Mouse (Mus musculus) hindbrain, embryonic 15.5 days (tissue): ENCODE results near the gene Krtap5-3. TPM values are rescaled to one million over a fixed set of nuclear protein-coding genes. Genes with fewer than 3 reads are reported as not detected.
"Not testable (repeated sequence)": the region's sequence is repeated elsewhere in the genome, so short reads cannot be mapped to it uniquely, and the experiment has no call there.

ENCODE experiments used
- ATAC-seq: fragments of 200-750 bp; cut with Nextera tagmentation; 2 replicates; pipeline ENCODE4 v1.8.0; 2017; ENCODE audit warnings: low read depth, moderate number of reproducible peaks, moderate TSS enrichment; ENCODE audit not compliant: low FRiP score
- H3K27ac ChIP-seq: fragments of 300-500 bp; sonication (generic); replicated peaks from 2 replicates; pipeline ENCODE4 v1.5.1; 2015; ENCODE audit warnings: mild to moderate bottlenecking, inconsistent platforms
- H3K27me3 ChIP-seq: fragments of 300-500 bp; sonication (generic); 2 replicates; pipeline ENCODE4 v1.6.1; 2015; ENCODE audit warnings: control low read depth, inconsistent platforms
- H3K36me3 ChIP-seq: fragments of 300-500 bp; sonication (generic); 2 replicates; pipeline ENCODE4 v1.6.1; 2015; ENCODE audit warnings: control low read depth, inconsistent platforms
- H3K4me1 ChIP-seq: fragments of 300-500 bp; sonication (generic); replicated peaks from 2 replicates; pipeline ENCODE4 v1.6.1; 2015; ENCODE audit warnings: control low read depth, inconsistent platforms
- H3K4me2 ChIP-seq: fragments of 300-500 bp; sonication (generic); 2 replicates; pipeline ENCODE4 v1.6.1; 2015; ENCODE audit warnings: moderate library complexity, mild to moderate bottlenecking, inconsistent platforms
- H3K4me3 ChIP-seq: fragments of 300-500 bp; sonication (generic); 2 replicates; pipeline ENCODE4 v1.5.1; 2015; ENCODE audit warnings: mild to moderate bottlenecking, inconsistent platforms
- H3K9ac ChIP-seq: fragments of 300-500 bp; sonication (generic); 2 replicates; pipeline ENCODE4 v1.6.1; 2015; ENCODE audit warnings: inconsistent platforms
- H3K9me3 ChIP-seq: fragments of 300-500 bp; sonication (generic); 2 replicates; pipeline ENCODE4 v1.6.1; 2016; ENCODE audit warnings: control low read depth, inconsistent platforms
- WGBS: fragments of 180-500 bp; shearing (Covaris S2); methylation state at CpG from one replicate; pipeline ENCODE4 v1.1.7; 2015; 5-methylcytosine and 5-hydroxymethylcytosine counted together
- polyA plus RNA-seq: library from polyadenylated mRNA; unstranded; fragments of >200 nt; fragmentation: Nextera tagmentation; extraction: Ambion mirVana; gene quantifications from 2 replicates; pipeline ENCODE4 v1.2.1, GENCODE M21; 2015

The Krtap5-3 gene
- polyA plus RNA-seq, result not detected in 2 replicates

DNA sequence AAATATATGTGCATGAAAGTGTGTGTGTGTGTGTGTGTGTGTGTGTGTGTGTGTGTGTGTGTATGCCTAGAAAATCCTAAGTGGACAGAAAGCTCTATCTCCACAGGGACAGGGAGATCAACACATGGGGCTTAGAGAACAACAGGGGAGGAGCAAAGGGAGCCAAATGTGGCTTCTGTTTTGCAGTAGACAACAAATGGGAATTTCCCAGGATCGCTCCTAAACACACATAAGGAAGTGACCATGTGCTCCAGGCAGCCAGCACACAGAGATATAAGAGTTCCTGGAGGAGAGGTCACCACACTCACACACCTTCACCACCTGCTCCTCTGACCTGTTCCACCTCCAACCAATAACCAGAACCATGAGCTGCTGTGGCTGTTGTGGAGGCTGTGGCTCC is at the start of gene Krtap5-3:
Gene Krtap5-3 (plus strand): TSS at position 301 of the 400 bp plus-strand sequence.
- H3K9ac ChIP-seq, result no peak within 1 kb of the TSS
- no peak within 1 kb of the TSS for H3K4me2 ChIP-seq
- WGBS, result 89% methylated on average over 1 of the region's 1 CpGs
- no peaks in the 10 kb centered on the region for H3K36me3 ChIP-seq
- H3K27ac ChIP-seq, result no peak within 1 kb of the TSS
- H3K27me3 ChIP-seq, result no peaks in the 10 kb centered on the region
- H3K9me3 ChIP-seq, result no peaks in the 10 kb centered on the region
- no peaks in the 10 kb centered on the region for H3K4me1 ChIP-seq
- H3K4me3 ChIP-seq, result no peak within 1 kb of the TSS
- no peak for ATAC-seq

DNA sequence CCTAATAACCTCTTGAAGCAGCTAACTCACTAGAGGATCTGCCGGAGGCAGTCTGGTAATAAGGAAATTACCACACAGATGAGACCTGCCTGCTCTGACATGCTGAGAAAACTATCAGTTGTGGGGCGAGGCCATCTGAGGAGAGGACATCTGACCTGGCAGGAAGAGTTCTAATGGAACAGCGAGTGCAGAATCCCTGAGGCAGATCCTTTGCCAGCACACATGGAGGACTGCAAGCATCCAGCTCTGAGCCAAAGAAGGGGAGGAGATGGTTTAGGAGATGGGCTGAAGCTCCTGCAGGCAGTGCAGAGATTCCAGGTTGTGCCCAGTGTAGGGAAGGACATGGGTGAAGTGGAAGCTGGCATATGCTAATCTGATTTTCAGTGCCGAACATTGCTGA is 49.0 kb upstream of the Krtap5-3 start:
- ATAC-seq, result no peak
- Histone ChIP-seq H3K27me3 (no peaks in the 10 kb centered on the region), H3K4me3 (no peak overlapping the region), H3K9ac (no peak overlapping the region), H3K9me3 (no peaks in the 10 kb centered on the region), H3K4me2 (no peak overlapping the region), H3K36me3 (no peaks in the 10 kb centered on the region), H3K4me1 (no peaks in the 10 kb centered on the region), H3K27ac (no peak overlapping the region)
- WGBS, result 81% methylated on average over 4 of the region's 4 CpGs

DNA sequence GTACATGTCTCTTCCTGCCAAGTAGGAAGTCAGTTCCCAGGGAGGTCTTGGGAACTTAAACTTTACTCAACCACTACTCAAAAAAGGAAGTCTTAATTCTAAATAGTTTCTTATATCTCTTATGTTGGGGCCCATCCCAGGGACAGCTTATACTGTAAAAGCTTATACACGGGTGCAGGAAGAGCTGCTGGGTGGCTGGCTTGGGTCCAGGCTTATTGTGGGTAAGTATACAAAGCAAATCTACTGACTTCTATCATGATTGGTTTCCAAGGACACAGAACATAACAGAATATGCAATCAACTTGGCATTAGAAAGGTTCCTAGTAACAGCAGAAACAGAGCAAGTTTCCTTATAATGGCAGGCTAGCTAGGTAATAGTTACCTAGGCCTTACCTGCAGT is 45.9 kb upstream of the Krtap5-3 start:
- ATAC-seq, result no peak
- WGBS, result 59% methylated on average over 1 of the region's 1 CpGs
- H3K4me1 ChIP-seq, result no peaks in the 10 kb centered on the region
- H3K4me3 ChIP-seq, result no peak overlapping the region
- H3K9me3 ChIP-seq, result no peaks in the 10 kb centered on the region
- H3K27ac ChIP-seq, result no peak overlapping the region
- H3K9ac ChIP-seq, result no peak overlapping the region
- H3K4me2 ChIP-seq, result no peak overlapping the region
- no peaks in the 10 kb centered on the region for H3K27me3 ChIP-seq
- no peaks in the 10 kb centered on the region for H3K36me3 ChIP-seq

DNA sequence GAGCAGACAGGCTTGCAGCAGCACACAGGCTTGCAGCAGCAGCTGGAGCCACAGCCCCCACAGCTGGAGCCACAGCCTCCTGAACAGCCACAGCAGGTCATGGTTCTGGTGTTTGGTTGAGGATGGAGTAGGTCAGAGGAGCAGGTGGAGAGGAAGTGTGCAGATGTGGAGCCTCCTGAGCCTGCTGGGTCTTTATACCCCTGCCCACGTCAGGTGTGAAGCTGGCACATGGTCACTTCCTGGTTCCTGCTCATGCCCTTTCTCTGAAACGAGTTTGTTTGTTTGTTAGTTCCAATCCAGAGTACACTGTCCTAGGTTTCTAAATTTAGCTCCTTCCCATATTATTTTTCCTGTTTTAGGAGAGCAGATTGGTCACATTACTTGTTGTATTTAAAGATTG is 44.2 kb upstream of the Krtap5-3 start, which contains the start of gene Gm29735:
Gene Gm29735 (minus strand): TSS at position 101 of the 400 bp plus-strand sequence.
- not testable (repeated sequence) for ATAC-seq
- 59% methylated on average over 2 of the region's 2 CpGs for WGBS

DNA sequence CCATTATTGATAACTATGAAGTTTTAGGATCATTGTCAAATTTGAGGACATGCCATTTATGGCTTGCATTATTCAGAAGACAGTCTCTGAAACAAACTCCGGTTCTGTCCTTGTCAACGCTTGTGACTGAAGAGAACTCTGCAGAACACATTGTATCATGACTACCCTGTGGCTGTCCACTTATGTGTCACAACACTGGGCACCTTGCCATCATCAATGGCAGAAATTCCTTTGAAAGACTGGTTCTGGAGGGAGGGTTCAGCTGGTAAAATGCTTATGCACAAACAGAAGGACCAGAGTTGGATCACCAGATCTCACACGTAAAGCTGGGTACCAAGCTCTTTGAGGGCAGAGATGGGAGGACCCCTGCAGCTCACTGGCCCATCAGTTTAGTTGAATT is 41.8 kb upstream of the Krtap5-3 start:
- no peaks in the 10 kb centered on the region for H3K36me3 ChIP-seq
- H3K4me1 ChIP-seq, result no peaks in the 10 kb centered on the region
- H3K9ac ChIP-seq, result no peak overlapping the region
- 96% methylated on average over 3 of the region's 3 CpGs for WGBS
- no peak for ATAC-seq
- H3K27ac ChIP-seq, result no peak overlapping the region
- no peak overlapping the region for H3K4me2 ChIP-seq
- no peak overlapping the region for H3K4me3 ChIP-seq
- no peaks in the 10 kb centered on the region for H3K27me3 ChIP-seq
- no peaks in the 10 kb centered on the region for H3K9me3 ChIP-seq

More for the DNA sequence above, 44.2 kb upstream of the Krtap5-3 start, which contains the start of gene Gm29735:
- not testable (repeated sequence) for H3K4me1 ChIP-seq, H3K4me2 ChIP-seq, H3K9me3 ChIP-seq, H3K4me3 ChIP-seq, H3K27ac ChIP-seq, H3K9ac ChIP-seq, H3K36me3 ChIP-seq, H3K27me3 ChIP-seq

DNA sequence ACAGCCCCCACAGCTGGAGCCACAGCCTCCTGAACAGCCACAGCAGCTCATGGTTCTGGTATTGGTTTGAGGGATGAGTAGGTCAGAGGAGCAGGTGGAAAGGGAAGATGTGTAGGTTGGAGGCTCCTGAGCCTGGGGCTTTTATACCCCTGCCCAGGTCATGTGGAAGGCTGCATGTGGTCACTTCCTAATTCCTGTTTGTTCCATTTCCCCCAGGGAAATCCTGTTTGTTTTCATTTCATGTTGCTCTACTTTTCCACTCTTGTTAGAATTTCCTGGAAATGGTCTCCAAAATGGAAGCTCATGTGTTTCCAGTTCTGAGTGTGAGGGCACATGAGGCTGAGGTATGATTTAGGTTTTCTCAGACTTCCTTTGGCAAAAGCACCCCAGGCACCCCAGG is 35.5 kb upstream of the Krtap5-3 start, which contains the start of gene Gm4553:
Gene Gm4553 (minus strand): TSS at position 101 of the 400 bp plus-strand sequence.
- not testable (repeated sequence) for H3K4me1 ChIP-seq, H3K4me2 ChIP-seq, H3K36me3 ChIP-seq, H3K9me3 ChIP-seq, H3K27ac ChIP-seq, H3K27me3 ChIP-seq, H3K4me3 ChIP-seq, H3K9ac ChIP-seq, ATAC-seq

DNA sequence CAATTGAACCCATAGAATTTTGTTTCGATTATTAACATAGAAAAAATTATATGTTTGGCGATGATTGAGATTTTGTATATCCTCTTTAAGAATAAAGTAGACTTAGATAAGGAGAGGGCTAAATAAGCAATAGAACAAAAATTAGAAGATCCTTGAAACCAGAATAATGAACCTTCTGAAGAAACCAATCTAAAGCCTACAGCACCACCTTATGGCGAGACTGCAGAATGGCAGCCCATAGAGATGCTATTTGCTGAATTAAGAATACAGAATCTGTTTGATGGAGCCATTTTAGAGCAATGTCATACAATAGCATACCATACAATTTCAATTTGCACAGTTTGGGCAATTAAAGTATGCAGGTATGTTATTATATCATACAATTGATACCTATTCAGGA is 31.3 kb upstream of the Krtap5-3 start:
- WGBS, result 52% methylated on average over 3 of the region's 3 CpGs
- Histone ChIP-seq H3K4me3 (no peak overlapping the region), H3K27ac (no peak overlapping the region)

DNA sequence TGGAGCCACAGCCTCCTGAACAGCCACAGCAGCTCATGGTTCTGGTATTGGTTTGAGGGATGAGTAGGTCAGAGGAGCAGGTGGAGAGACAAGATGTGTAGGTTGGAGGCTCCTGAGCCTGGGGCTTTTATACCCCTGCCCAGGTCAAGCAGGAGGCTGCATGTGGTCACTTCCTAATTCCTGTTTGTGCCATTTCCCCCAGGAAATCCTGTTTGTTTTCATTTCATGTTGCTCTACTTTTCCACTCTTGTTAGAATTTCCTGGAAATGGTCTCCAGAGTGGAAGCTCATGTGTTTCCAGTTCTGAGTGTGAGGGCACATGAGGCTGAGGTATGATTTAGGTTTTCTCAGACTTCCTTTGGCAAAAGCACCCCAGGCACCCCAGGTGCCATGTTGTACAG is 25.3 kb upstream of the Krtap5-3 start, which contains the start of gene Krtap5-2:
Gene Krtap5-2 (minus strand): TSS at position 101 of the 400 bp plus-strand sequence.
- H3K9me3 ChIP-seq, result not testable (repeated sequence)

More for the DNA sequence above, 31.3 kb upstream of the Krtap5-3 start:
- no peak for ATAC-seq
- no peaks in the 10 kb centered on the region for H3K9me3 ChIP-seq
- H3K27me3 ChIP-seq, result no peaks in the 10 kb centered on the region
- no peaks in the 10 kb centered on the region for H3K4me1 ChIP-seq
- no peak overlapping the region for H3K4me2 ChIP-seq
- H3K9ac ChIP-seq, result no peak overlapping the region
- no peaks in the 10 kb centered on the region for H3K36me3 ChIP-seq

DNA sequence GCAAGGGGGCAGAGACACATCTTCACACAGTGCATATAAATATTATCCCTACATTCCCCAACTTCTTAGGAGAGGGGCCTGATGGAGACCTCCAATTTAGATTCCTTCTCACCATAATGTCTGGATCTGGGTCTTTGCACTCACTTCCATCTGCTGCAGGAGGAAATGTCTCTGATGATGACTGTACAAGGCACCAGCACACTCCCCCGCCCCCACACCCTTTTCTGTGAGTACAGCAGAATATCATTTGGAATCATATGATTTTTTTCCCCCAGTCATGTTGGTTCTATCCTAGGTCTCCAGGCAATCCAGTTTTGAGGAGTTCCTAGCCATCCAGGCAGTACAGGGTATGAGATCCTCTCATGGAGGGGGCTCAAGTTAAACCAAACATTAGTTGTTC is 22.5 kb upstream of the Krtap5-3 start:
- 84% methylated on average over 1 of the region's 1 CpGs for WGBS

More for the DNA sequence above, 25.3 kb upstream of the Krtap5-3 start, which contains the start of gene Krtap5-2:
- H3K36me3 ChIP-seq, ATAC-seq, H3K4me3 ChIP-seq, H3K9ac ChIP-seq, H3K4me2 ChIP-seq, H3K4me1 ChIP-seq, H3K27ac ChIP-seq, H3K27me3 ChIP-seq: not testable (repeated sequence)

DNA sequence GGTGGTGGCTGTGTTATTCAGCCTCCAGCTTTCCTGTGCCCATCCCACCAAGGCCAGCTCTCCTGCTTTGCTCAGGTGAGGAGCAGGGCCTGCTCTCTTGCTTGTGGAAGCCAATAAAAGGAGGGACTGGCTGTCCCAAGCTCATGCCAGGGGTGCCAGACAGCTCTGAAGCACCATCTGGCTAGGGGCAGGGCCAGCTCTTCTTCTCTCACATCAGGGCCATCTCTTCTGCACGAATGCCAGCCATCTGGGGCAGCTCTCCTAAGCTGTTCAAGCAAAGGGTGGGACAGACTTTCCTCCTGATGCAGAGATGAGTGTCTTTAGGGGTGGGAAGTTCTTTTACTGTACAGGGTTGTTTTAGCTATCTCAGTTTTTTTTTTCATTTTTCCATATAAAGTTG is 20.1 kb upstream of the Krtap5-3 start:
- ATAC-seq, result no peak
- Histone ChIP-seq H3K9ac (no peak overlapping the region), H3K4me1 (no peaks in the 10 kb centered on the region), H3K27ac (no peak overlapping the region), H3K4me2 (no peak overlapping the region), H3K4me3 (no peak overlapping the region), H3K36me3 (no peaks in the 10 kb centered on the region), H3K9me3 (no peaks in the 10 kb centered on the region), H3K27me3 (no peaks in the 10 kb centered on the region)
- WGBS, result 27% methylated on average over 1 of the region's 1 CpGs

More for the DNA sequence above, 22.5 kb upstream of the Krtap5-3 start:
- Histone ChIP-seq H3K27me3 (no peaks in the 10 kb centered on the region), H3K4me2 (no peak overlapping the region), H3K9me3 (no peaks in the 10 kb centered on the region), H3K27ac (no peak overlapping the region), H3K4me3 (no peak overlapping the region), H3K4me1 (no peaks in the 10 kb centered on the region), H3K36me3 (no peaks in the 10 kb centered on the region), H3K9ac (no peak overlapping the region)
- no peak for ATAC-seq

DNA sequence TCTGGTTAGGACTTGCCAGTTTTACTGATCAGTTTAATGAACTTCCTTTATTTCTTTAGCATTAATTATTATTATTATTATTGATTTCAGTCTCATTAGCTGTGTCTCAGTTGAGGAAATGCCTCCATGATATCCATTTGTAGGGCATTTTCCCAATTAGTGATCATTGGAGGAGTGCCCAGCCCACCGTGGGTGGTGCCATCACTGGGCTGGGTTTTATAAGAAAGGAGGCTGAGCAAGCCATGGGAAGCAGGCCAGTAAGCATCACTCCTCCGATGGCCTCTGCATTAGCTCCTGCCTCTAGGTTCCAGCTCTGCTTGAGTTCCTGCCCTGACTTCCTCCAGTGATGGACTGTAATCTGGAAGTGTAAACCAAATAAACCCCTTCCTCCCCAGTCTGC is 13.0 kb upstream of the Krtap5-3 start:
- no peaks in the 10 kb centered on the region for H3K27me3 ChIP-seq
- H3K9ac ChIP-seq, result no peak overlapping the region
- no peak overlapping the region for H3K4me2 ChIP-seq
- no peak overlapping the region for H3K27ac ChIP-seq
- H3K9me3 ChIP-seq, result no peaks in the 10 kb centered on the region
- 75% methylated on average over 2 of the region's 2 CpGs for WGBS
- no peaks in the 10 kb centered on the region for H3K36me3 ChIP-seq
- no peak for ATAC-seq
- H3K4me1 ChIP-seq, result no peaks in the 10 kb centered on the region
- no peak overlapping the region for H3K4me3 ChIP-seq

DNA sequence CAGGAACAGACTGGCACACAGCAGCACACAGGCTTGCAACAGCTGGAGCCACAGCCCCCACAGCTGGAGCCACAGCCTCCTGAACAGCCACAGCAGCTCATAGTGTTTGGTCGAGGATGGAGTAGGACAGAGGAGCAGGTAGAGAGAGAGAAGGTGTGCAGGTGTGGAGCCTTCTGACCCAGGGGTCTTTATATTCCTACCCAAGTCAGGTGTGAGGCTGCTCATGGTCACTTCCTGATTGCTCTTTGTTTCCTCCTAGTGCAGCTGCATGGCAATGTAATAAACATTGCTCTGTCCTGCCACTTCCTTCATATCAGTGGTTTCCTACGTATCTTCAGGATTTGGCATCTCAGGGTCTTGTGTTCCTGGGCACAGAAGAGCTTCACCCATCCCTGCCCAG is 10.9 kb upstream of the Krtap5-3 start, which contains the start of gene Gm10153:
Gene Gm10153 (minus strand): TSS at position 101 of the 400 bp plus-strand sequence.
- WGBS, result 39% methylated on average over 2 of the region's 2 CpGs

DNA sequence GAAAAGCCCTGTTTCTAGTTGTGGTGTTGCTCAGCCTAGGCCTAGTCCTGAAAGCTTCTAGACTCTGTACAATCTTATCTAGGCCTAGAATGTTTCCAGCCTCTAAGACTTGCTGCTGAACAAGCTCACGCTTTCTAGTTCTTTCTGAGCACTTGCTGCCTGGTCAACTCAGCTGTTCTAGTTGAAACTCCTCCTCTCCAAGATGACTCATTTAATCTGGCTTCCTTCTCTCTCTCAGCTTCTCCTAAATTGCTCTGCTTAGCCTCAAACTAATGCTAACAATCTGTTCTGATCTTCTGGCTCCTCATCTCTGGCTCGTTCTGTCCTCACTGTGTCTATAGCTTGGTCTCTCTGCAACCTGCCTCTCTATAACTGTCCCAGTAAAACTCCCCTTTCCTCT is 2.4 kb upstream of the Krtap5-3 start:
- H3K4me1 ChIP-seq, result no peaks in the 10 kb centered on the region
- H3K36me3 ChIP-seq, result no peaks in the 10 kb centered on the region
- H3K9me3 ChIP-seq, result no peaks in the 10 kb centered on the region
- no peaks in the 10 kb centered on the region for H3K27me3 ChIP-seq
- H3K4me3 ChIP-seq, result no peak overlapping the region
- no peak overlapping the region for H3K27ac ChIP-seq
- ATAC-seq, result no peak
- 85% methylated on average over 2 of the region's 2 CpGs for WGBS
- no peak overlapping the region for H3K4me2 ChIP-seq
- no peak overlapping the region for H3K9ac ChIP-seq

More for the DNA sequence above, 10.9 kb upstream of the Krtap5-3 start, which contains the start of gene Gm10153:
- H3K4me1 ChIP-seq, result no peaks in the 10 kb centered on the region
- H3K9me3 ChIP-seq, result no peaks in the 10 kb centered on the region
- ATAC-seq, result no peak
- no peak within 1 kb of the TSS for H3K4me2 ChIP-seq
- H3K27ac ChIP-seq, result no peak within 1 kb of the TSS
- no peak within 1 kb of the TSS for H3K9ac ChIP-seq
- no peaks in the 10 kb centered on the region for H3K27me3 ChIP-seq
- no peaks in the 10 kb centered on the region for H3K36me3 ChIP-seq
- H3K4me3 ChIP-seq, result no peak within 1 kb of the TSS
